Mouse (Mus musculus): ENCODE data around the gene Adrm1. TPM values are rescaled to one million over a fixed set of nuclear protein-coding genes. Genes with fewer than 3 reads are reported as not detected.

The Adrm1 gene
- total RNA-seq, 1 experiment = 196 TPM

GRCm38 (mm10) chr2:180166869-180167268 lies 4.4 kb upstream of the Adrm1 start:
- DNase-seq (ENCODE audit: low read depth, low spot score) = no peak
- H3K36me3 ChIP-seq (ENCODE audit: control insufficient read depth, insufficient read depth, low read length, poor library complexity, severe bottlenecking) = peaks cover 3% of the 10 kb centered on the region; the same call in 1 of the 2 replicates
- H3K4me3 ChIP-seq (ENCODE audit: insufficient read depth in 1 of 2, low read depth in 1 of 2, low read length in 2 of 2, poor library complexity in 1 of 2, severe bottlenecking in 1 of 2) = no peak overlapping the region
- in situ Hi-C loops (cut with MboI; ENCODE audit: low sequenced_read_pairs in 2 of 2, unreplicated experiment in 2 of 2) = no loop called here
- H3K4me1 ChIP-seq (ENCODE audit: control insufficient read depth in 2 of 2, insufficient read depth in 2 of 2, low read length in 2 of 2, poor library complexity in 1 of 2) = peaks cover 0 to 4% of the 10 kb centered on the region in 2 experiments; a peak in 1 of 4 replicates
- H3K9me3 ChIP-seq (ENCODE audit: control insufficient read depth, insufficient read depth, low read depth, low read length) = no peaks in the 10 kb centered on the region
- H3K27ac ChIP-seq (ENCODE audit: insufficient read depth, low read depth, low read length, poor library complexity, severe bottlenecking) = no peak overlapping the region
- no peak overlapping the region for H3K9ac ChIP-seq (ENCODE audit: insufficient read depth, low read depth, low read length, poor library complexity, severe bottlenecking)
- TF ChIP-seq ZNF384 (IDR thresholded peaks at IDR 0.05; ENCODE audit: low read depth, low read length) = no peak
- no peak for TF ChIP-seq MAFK (IDR thresholded peaks at IDR 0.05; ENCODE audit: insufficient read depth, low read depth, low read length)
- TF ChIP-seq HCFC1 (IDR thresholded peaks at IDR 0.05; ENCODE audit: borderline replicate concordance, insufficient read depth, low read length) = no peak
- no peak for TF ChIP-seq ZC3H11A (IDR thresholded peaks at IDR 0.05; ENCODE audit: borderline replicate concordance, low read depth, low read length)
- no peak for TF ChIP-seq CHD2 (IDR thresholded peaks at IDR 0.05; ENCODE audit: low read depth, low read length)

GRCm38 (mm10) chr2:180170151-180170805 lies 1.0 kb upstream of the Adrm1 start:
- TF ChIP-seq MAFK (IDR thresholded peaks at IDR 0.05; ENCODE audit: insufficient read depth, low read depth, low read length) = no peak
- no peak for TF ChIP-seq ZNF384 (IDR thresholded peaks at IDR 0.05; ENCODE audit: low read depth, low read length)
- no peak for TF ChIP-seq HCFC1 (IDR thresholded peaks at IDR 0.05; ENCODE audit: borderline replicate concordance, insufficient read depth, low read length)
- no peak for TF ChIP-seq ZC3H11A (IDR thresholded peaks at IDR 0.05; ENCODE audit: borderline replicate concordance, low read depth, low read length)
- no peak for TF ChIP-seq CHD2 (IDR thresholded peaks at IDR 0.05; ENCODE audit: low read depth, low read length)
- in situ Hi-C loops (cut with MboI; ENCODE audit: low sequenced_read_pairs in 2 of 2, unreplicated experiment in 2 of 2) = no loop called here
- Histone ChIP-seq H3K27ac (ENCODE audit: insufficient read depth, low read depth, low read length, poor library complexity, severe bottlenecking) (no peak overlapping the region), H3K9ac (ENCODE audit: insufficient read depth, low read depth, low read length, poor library complexity, severe bottlenecking) (no peak overlapping the region), H3K36me3 (ENCODE audit: control insufficient read depth, insufficient read depth, low read length, poor library complexity, severe bottlenecking) (peaks cover 22% of the 10 kb centered on the region), H3K9me3 (ENCODE audit: control insufficient read depth, insufficient read depth, low read depth, low read length) (no peaks in the 10 kb centered on the region), H3K4me1 (ENCODE audit: control insufficient read depth in 2 of 2, insufficient read depth in 2 of 2, low read length in 2 of 2, poor library complexity in 1 of 2) (peaks cover 2 to 16% of the 10 kb centered on the region in 2 experiments; a peak in 2 of 4 replicates), H3K4me3 (ENCODE audit: insufficient read depth in 1 of 2, low read depth in 1 of 2, low read length in 2 of 2, poor library complexity in 1 of 2, severe bottlenecking in 1 of 2) (no peak overlapping the region)
- DNase-seq (ENCODE audit: low read depth, low spot score) = no peak

- DNase-seq (ENCODE audit: low read depth, low spot score) = no peak
- Histone ChIP-seq H3K9ac (ENCODE audit: insufficient read depth, low read depth, low read length, poor library complexity, severe bottlenecking) (peak overlapping the region; percentile 91), H3K36me3 (ENCODE audit: control insufficient read depth, insufficient read depth, low read length, poor library complexity, severe bottlenecking) (peaks cover 34% of the 10 kb centered on the region), H3K9me3 (ENCODE audit: control insufficient read depth, insufficient read depth, low read depth, low read length) (no peaks in the 10 kb centered on the region), H3K4me1 (ENCODE audit: control insufficient read depth in 2 of 2, insufficient read depth in 2 of 2, low read length in 2 of 2, poor library complexity in 1 of 2) (peaks cover 2 to 16% of the 10 kb centered on the region in 2 experiments; a peak in 2 of 4 replicates), H3K4me3 (ENCODE audit: insufficient read depth in 1 of 2, low read depth in 1 of 2, low read length in 2 of 2, poor library complexity in 1 of 2, severe bottlenecking in 1 of 2) (peak overlapping the region; percentile 81 to 91), H3K27ac (ENCODE audit: insufficient read depth, low read depth, low read length, poor library complexity, severe bottlenecking) (peak overlapping the region; percentile 76)
- no peak for TF ChIP-seq CHD2 (IDR thresholded peaks at IDR 0.05; ENCODE audit: low read depth, low read length)
- TF ChIP-seq ZC3H11A (IDR thresholded peaks at IDR 0.05; ENCODE audit: borderline replicate concordance, low read depth, low read length) = no peak
- no peak for TF ChIP-seq ZNF384 (IDR thresholded peaks at IDR 0.05; ENCODE audit: low read depth, low read length)
- no peak for TF ChIP-seq HCFC1 (IDR thresholded peaks at IDR 0.05; ENCODE audit: borderline replicate concordance, insufficient read depth, low read length)
- no peak for TF ChIP-seq MAFK (IDR thresholded peaks at IDR 0.05; ENCODE audit: insufficient read depth, low read depth, low read length)
- in situ Hi-C loops (cut with MboI; ENCODE audit: low sequenced_read_pairs in 2 of 2, unreplicated experiment in 2 of 2) = no loop called here
Observed at GRCm38 (mm10) chr2:180171522-180172070, 311 bp downstream of the Adrm1 start.

- H3K27ac ChIP-seq (ENCODE audit: insufficient read depth, low read depth, low read length, poor library complexity, severe bottlenecking) = 0 out of 2 replicates have a peak overlapping the region, but pooled peaks have one; percentile 4
Observed at GRCm38 (mm10) chr2:180172152-180172551, 867 bp downstream of the Adrm1 start.

More at GRCm38 (mm10) chr2:180172152-180172551, 867 bp downstream of the Adrm1 start:
- H3K4me3 ChIP-seq (ENCODE audit: insufficient read depth in 1 of 2, low read depth in 1 of 2, low read length in 2 of 2, poor library complexity in 1 of 2, severe bottlenecking in 1 of 2) = peak overlapping the region; percentile 81 to 91
- in situ Hi-C loops (cut with MboI; ENCODE audit: low sequenced_read_pairs in 2 of 2, unreplicated experiment in 2 of 2) = no loop called here
- no peaks in the 10 kb centered on the region for H3K9me3 ChIP-seq (ENCODE audit: control insufficient read depth, insufficient read depth, low read depth, low read length)
- peaks cover 39% of the 10 kb centered on the region for H3K36me3 ChIP-seq (ENCODE audit: control insufficient read depth, insufficient read depth, low read length, poor library complexity, severe bottlenecking)
- no peak for DNase-seq (ENCODE audit: low read depth, low spot score)
- no peak for TF ChIP-seq CHD2 (IDR thresholded peaks at IDR 0.05; ENCODE audit: low read depth, low read length)
- no peak for TF ChIP-seq MAFK (IDR thresholded peaks at IDR 0.05; ENCODE audit: insufficient read depth, low read depth, low read length)
- TF ChIP-seq ZNF384 (IDR thresholded peaks at IDR 0.05; ENCODE audit: low read depth, low read length) = no peak
- no peak for TF ChIP-seq HCFC1 (IDR thresholded peaks at IDR 0.05; ENCODE audit: borderline replicate concordance, insufficient read depth, low read length)
- TF ChIP-seq ZC3H11A (IDR thresholded peaks at IDR 0.05; ENCODE audit: borderline replicate concordance, low read depth, low read length) = no peak
- peaks cover 2 to 16% of the 10 kb centered on the region in 2 experiments; a peak in 2 of 4 replicates for H3K4me1 ChIP-seq (ENCODE audit: control insufficient read depth in 2 of 2, insufficient read depth in 2 of 2, low read length in 2 of 2, poor library complexity in 1 of 2)
- peak overlapping the region; percentile 91 for H3K9ac ChIP-seq (ENCODE audit: insufficient read depth, low read depth, low read length, poor library complexity, severe bottlenecking)
